Mouse (Mus musculus): ENCODE results near the gene Cidec. TPM values are rescaled to one million over a fixed set of nuclear protein-coding genes. Genes with fewer than 3 reads are reported as not detected.

Gene Cidec
- polyA plus RNA-seq, 1 experiment from 2014 or later, result not detected

- Histone ChIP-seq H3K36me3 (no peaks in the 10 kb centered on the region), H3K9ac (no peak overlapping the region), H3K4me1 (0 out of 2 replicates have a peak, but pooled peaks cover 4% of the 10 kb centered on the region), H3K9me3 (peaks cover 4% of the 10 kb centered on the region; the same call in 1 of the 2 replicates), H3K4me3 (no peak overlapping the region), H3K4me2 (no peak overlapping the region), H3K27me3 (replicated peaks) (peaks cover 2% of the 10 kb centered on the region; the same call in 1 of the 2 replicates), H3K27ac (replicated peaks) (no peak overlapping the region)
- no peak for ATAC-seq (ENCODE audit: extremely low read depth, insufficient number of reproducible peaks, low FRiP score, low TSS enrichment)
- WGBS, result 57% methylated on average over 3 of the region's 3 CpGs
Measured at GRCm38 (mm10) chr6:113431801-113432200, 3.8 kb downstream of the Cidec start.

- H3K4me3 ChIP-seq, result no peak overlapping the region
- no peak for ATAC-seq (ENCODE audit: extremely low read depth, insufficient number of reproducible peaks, low FRiP score, low TSS enrichment)
- peaks cover 4% of the 10 kb centered on the region; the same call in 1 of the 2 replicates for H3K9me3 ChIP-seq
- no peak overlapping the region for H3K27ac ChIP-seq (replicated peaks)
- WGBS, result 44% methylated on average over 3 of the region's 3 CpGs
- 0 out of 2 replicates have a peak, but pooled peaks cover 4% of the 10 kb centered on the region for H3K4me1 ChIP-seq
- no peaks in the 10 kb centered on the region for H3K36me3 ChIP-seq
- H3K27me3 ChIP-seq (replicated peaks), result peaks cover 2% of the 10 kb centered on the region; the same call in 1 of the 2 replicates
- H3K4me2 ChIP-seq, result no peak overlapping the region
- no peak overlapping the region for H3K9ac ChIP-seq
Measured at GRCm38 (mm10) chr6:113430846-113431245, 4.7 kb downstream of the Cidec start.

DNA sequence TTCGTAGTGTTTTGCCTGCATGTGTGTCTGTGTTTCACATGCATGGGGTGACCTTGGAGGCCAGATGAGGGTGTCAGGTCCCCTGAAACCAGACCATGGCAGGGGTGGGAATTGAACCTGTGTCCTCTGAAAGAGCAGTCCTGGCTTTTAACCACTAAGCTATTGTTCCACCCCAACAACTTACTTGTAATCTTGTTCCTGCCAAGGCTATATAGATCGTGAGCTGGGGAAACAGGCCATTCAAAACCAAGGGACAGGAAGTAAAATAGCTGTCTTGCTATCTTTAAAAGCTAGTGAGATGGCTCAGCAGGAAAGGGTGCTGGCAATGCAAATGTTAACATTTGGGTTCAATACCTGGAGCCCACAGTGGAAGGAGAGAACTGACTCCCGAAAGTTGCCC lies 5.6 kb downstream of the Cidec start:
- 68% methylated on average over 3 of the region's 3 CpGs for WGBS
- no peak overlapping the region for H3K4me2 ChIP-seq
- 0 out of 2 replicates have a peak, but pooled peaks cover 4% of the 10 kb centered on the region for H3K4me1 ChIP-seq
- no peaks in the 10 kb centered on the region for H3K36me3 ChIP-seq
- no peak overlapping the region for H3K27ac ChIP-seq (replicated peaks)
- no peaks in the 10 kb centered on the region for H3K27me3 ChIP-seq (replicated peaks)
- no peak overlapping the region for H3K4me3 ChIP-seq
- ATAC-seq (ENCODE audit: extremely low read depth, insufficient number of reproducible peaks, low FRiP score, low TSS enrichment), result no peak
- H3K9ac ChIP-seq, result no peak overlapping the region
- H3K9me3 ChIP-seq, result peaks cover 4% of the 10 kb centered on the region; the same call in 1 of the 2 replicates

DNA sequence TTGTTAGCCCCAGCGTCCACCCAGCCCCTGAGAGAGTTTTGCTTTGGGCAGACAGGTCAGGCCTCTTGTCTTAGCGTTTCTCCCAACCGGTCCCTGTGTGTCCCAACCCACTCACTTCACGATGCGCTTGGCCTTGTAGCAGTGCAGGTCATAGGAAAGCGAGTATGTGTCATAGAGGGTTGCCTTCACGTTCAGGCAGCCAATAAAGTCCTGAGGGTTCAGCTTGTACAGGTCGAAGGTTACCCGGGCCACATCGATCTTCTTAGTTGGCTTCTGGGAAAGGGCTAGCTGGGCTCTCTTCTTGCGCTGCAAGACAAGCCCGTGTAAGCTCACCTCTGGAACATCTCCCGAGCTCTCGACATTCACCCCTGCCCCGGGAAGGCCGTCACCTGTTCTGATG lies 7.6 kb downstream of the Cidec start:
- peaks cover 4% of the 10 kb centered on the region; the same call in 1 of the 2 replicates for H3K9me3 ChIP-seq
- no peak overlapping the region for H3K9ac ChIP-seq
- no peak overlapping the region for H3K4me2 ChIP-seq
- no peak overlapping the region for H3K27ac ChIP-seq (replicated peaks)
- no peaks in the 10 kb centered on the region for H3K27me3 ChIP-seq (replicated peaks)
- H3K36me3 ChIP-seq, result no peaks in the 10 kb centered on the region
- 85% methylated on average over 16 of the region's 16 CpGs for WGBS
- no peak overlapping the region for H3K4me3 ChIP-seq
- ATAC-seq (ENCODE audit: extremely low read depth, insufficient number of reproducible peaks, low FRiP score, low TSS enrichment), result no peak
- 0 out of 2 replicates have a peak, but pooled peaks cover 4% of the 10 kb centered on the region for H3K4me1 ChIP-seq

DNA sequence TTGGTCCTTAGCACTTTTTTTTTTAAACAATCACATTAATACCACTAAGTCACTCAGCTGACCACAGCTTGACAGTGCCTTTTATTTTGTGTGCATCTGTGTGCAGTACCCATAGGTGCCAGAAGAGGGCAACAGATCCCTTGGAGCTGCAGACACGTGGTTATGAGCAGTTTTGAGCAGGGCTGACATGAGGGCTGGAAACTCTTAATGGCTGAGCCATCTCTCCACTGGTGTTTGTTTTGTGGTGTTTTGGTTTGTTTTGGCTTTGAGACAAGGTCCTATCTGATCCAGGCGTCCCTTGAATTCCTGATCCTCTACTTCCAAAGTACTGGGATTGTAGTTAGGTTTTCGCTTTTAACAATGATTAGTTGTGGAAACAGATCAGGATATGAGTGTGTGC lies 8.2 kb downstream of the Cidec start:
- 0 out of 2 replicates have a peak, but pooled peaks cover 4% of the 10 kb centered on the region for H3K4me1 ChIP-seq
- no peaks in the 10 kb centered on the region for H3K27me3 ChIP-seq (replicated peaks)
- H3K4me2 ChIP-seq, result no peak overlapping the region
- no peak overlapping the region for H3K27ac ChIP-seq (replicated peaks)
- no peak for ATAC-seq (ENCODE audit: extremely low read depth, insufficient number of reproducible peaks, low FRiP score, low TSS enrichment)
- no peak overlapping the region for H3K9ac ChIP-seq
- peaks cover 4% of the 10 kb centered on the region; the same call in 1 of the 2 replicates for H3K9me3 ChIP-seq
- 48% methylated on average over 3 of the region's 3 CpGs for WGBS
- H3K36me3 ChIP-seq, result no peaks in the 10 kb centered on the region
- no peak overlapping the region for H3K4me3 ChIP-seq

GRCm38 (mm10) chr6:113426696-113427095 lies 8.9 kb downstream of the Cidec start:
- no peak for ATAC-seq (ENCODE audit: extremely low read depth, insufficient number of reproducible peaks, low FRiP score, low TSS enrichment)
- Histone ChIP-seq H3K36me3 (no peaks in the 10 kb centered on the region), H3K4me1 (no peaks in the 10 kb centered on the region), H3K27ac (replicated peaks) (no peak overlapping the region), H3K27me3 (replicated peaks) (no peaks in the 10 kb centered on the region), H3K4me2 (no peak overlapping the region), H3K9me3 (peaks cover 4% of the 10 kb centered on the region; the same call in 1 of the 2 replicates), H3K9ac (no peak overlapping the region), H3K4me3 (no peak overlapping the region)
- 89% methylated on average over 4 of the region's 4 CpGs for WGBS

DNA sequence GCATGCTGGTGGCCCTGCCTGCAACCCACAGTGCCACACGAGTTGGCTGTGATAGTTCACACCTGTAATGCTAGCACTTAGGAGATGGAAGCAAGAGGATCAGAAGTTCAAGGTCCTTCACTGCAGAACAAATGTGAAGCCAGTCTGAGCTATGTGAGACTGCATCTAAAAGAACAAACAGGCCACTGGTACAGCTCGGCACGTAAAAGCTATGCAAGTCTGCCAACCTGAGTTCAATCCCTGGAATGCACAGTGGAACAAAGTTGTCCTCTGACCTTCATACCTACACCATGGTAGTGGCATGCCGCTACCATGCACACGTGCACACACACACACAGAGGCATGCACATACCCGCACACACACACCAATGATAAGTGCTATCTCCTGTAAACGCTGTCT lies 11.4 kb downstream of the Cidec start:
- 71% methylated on average over 7 of the region's 7 CpGs for WGBS
- H3K27me3 ChIP-seq (replicated peaks), result no peaks in the 10 kb centered on the region
- peaks cover 4% of the 10 kb centered on the region; the same call in 1 of the 2 replicates for H3K9me3 ChIP-seq
- H3K4me3 ChIP-seq, result no peak overlapping the region
- no peaks in the 10 kb centered on the region for H3K36me3 ChIP-seq
- H3K4me2 ChIP-seq, result no peak overlapping the region
- peaks cover 4% of the 10 kb centered on the region for H3K4me1 ChIP-seq
- ATAC-seq (ENCODE audit: extremely low read depth, insufficient number of reproducible peaks, low FRiP score, low TSS enrichment), result no peak
- H3K27ac ChIP-seq (replicated peaks), result no peak overlapping the region
- H3K9ac ChIP-seq, result no peak overlapping the region

DNA sequence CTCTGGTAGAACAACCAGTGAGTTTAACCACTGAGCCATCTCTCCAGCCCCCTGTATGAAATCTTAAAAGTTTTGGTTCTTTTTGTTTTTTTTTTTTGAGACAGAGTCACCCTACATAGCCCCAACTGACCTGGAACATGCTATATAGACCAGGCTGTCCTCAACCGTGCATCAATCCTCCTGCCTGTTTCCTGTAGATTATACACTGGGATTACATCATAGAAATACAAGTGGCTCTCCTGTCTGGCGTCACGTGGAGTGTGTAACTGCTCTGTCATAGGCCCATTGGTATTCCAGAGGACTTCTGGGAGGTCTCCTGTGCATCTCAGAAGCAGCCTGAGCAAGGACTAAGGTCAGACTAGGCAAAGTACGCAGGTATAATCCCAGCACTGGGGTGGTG lies 12.6 kb downstream of the Cidec start:
- Histone ChIP-seq H3K4me2 (no peak overlapping the region), H3K4me3 (no peak overlapping the region)
- 68% methylated on average over 4 of the region's 4 CpGs for WGBS

GRCm38 (mm10) chr6:113419199-113419587 lies 16.4 kb downstream of the Cidec start, which contains the start of gene Rpusd3:
Gene Rpusd3, minus strand, starts transcription at chr6:113419340.
- WGBS, result under 1% methylated on average over 25 of the region's 25 CpGs
- Histone ChIP-seq H3K27ac (replicated peaks) (peak within 1 kb of the TSS; percentile 29), H3K4me1 (peaks cover 15% of the 10 kb centered on the region), H3K9me3 (no peaks in the 10 kb centered on the region), H3K27me3 (replicated peaks) (no peaks in the 10 kb centered on the region), H3K9ac (peak within 1 kb of the TSS; percentile 88), H3K36me3 (peaks cover 24% of the 10 kb centered on the region), H3K4me3 (peak within 1 kb of the TSS; percentile 74), H3K4me2 (peak within 1 kb of the TSS; percentile 77)
- peak; percentile 94; the same call in 1 of the 2 replicates for ATAC-seq (ENCODE audit: extremely low read depth, insufficient number of reproducible peaks, low FRiP score, low TSS enrichment)

More for the DNA sequence above, 12.6 kb downstream of the Cidec start:
- no peak overlapping the region for H3K9ac ChIP-seq
- H3K9me3 ChIP-seq, result peaks cover 4% of the 10 kb centered on the region; the same call in 1 of the 2 replicates
- peaks cover 11% of the 10 kb centered on the region for H3K4me1 ChIP-seq
- H3K27ac ChIP-seq (replicated peaks), result no peak overlapping the region
- ATAC-seq (ENCODE audit: extremely low read depth, insufficient number of reproducible peaks, low FRiP score, low TSS enrichment), result no peak
- H3K36me3 ChIP-seq, result no peaks in the 10 kb centered on the region
- H3K27me3 ChIP-seq (replicated peaks), result no peaks in the 10 kb centered on the region

- no peaks in the 10 kb centered on the region for H3K27me3 ChIP-seq (replicated peaks)
- H3K9ac ChIP-seq, result peak overlapping the region; percentile 88
- WGBS, result 11% methylated on average over 16 of the region's 16 CpGs
- peak overlapping the region; percentile 77 for H3K4me2 ChIP-seq
- peaks cover 15% of the 10 kb centered on the region for H3K4me1 ChIP-seq
- H3K27ac ChIP-seq (replicated peaks), result peak overlapping the region; percentile 29
- no peaks in the 10 kb centered on the region for H3K9me3 ChIP-seq
- H3K4me3 ChIP-seq, result peak overlapping the region; percentile 74
- 0 out of 2 replicates have a peak, but pooled peaks have one; percentile 11 for ATAC-seq (ENCODE audit: extremely low read depth, insufficient number of reproducible peaks, low FRiP score, low TSS enrichment)
- H3K36me3 ChIP-seq, result peaks cover 24% of the 10 kb centered on the region
Measured at GRCm38 (mm10) chr6:113418441-113419198, 16.9 kb downstream of the Cidec start.

DNA sequence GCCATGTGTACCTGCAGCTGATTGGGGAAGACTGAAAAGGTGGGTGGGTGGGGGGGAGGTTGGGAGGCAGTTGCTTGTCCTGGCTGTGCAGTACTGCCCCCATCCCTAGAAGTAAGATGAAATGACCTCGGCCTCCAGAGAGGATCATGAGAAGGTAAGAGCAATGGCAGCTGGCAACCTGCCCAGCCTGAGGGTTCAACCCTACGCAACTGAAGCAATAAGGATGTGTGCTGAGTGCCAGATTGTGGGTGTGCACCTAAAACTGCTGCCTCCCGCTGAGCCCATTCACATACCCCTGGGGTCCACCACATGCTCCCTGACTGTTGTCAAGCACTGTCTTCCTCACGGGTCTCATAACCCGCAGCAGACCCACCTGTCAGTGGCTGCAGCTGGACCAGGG lies 19.1 kb downstream of the Cidec start:
- Histone ChIP-seq H3K36me3 (peaks cover 24% of the 10 kb centered on the region), H3K27ac (replicated peaks) (no peak overlapping the region), H3K9ac (no peak overlapping the region), H3K4me2 (no peak overlapping the region), H3K27me3 (replicated peaks) (no peaks in the 10 kb centered on the region), H3K4me1 (peaks cover 15% of the 10 kb centered on the region), H3K4me3 (no peak overlapping the region), H3K9me3 (no peaks in the 10 kb centered on the region)
- WGBS, result 65% methylated on average over 5 of the region's 5 CpGs
- ATAC-seq (ENCODE audit: extremely low read depth, insufficient number of reproducible peaks, low FRiP score, low TSS enrichment), result no peak

Measured in heart, embryonic 13.5 days (tissue).